Mouse (Mus musculus): ENCODE measurements at regions not wholly inside any gene's neighbourhood (a gene's known extent, or its start where the extent isn't known, plus 50 kb on each side); places are given as distances from the start of the nearest gene placed in this dataset.

DNA sequence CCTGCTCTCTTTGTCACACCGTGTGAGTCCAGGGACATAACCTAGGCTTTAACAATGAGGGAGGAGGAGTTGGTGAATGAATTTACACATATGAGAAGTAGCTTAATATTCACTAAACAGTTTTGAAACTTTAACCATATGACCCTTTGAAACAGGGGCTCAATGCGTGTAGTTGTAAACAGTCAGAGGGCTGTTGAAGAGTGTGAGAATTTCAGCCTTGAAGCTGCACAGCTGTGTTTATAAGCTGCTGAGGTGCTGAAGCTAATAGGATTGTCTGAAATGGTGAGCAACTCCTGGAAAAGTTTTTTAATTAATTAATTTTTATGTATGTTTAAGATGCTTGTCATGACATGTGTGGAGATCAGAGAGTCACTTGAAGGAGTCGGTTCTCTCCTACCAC is 59.8 kb upstream of the Rgma start:
- DNase-seq (ENCODE audit: low read depth, low spot score): no peak

DNA sequence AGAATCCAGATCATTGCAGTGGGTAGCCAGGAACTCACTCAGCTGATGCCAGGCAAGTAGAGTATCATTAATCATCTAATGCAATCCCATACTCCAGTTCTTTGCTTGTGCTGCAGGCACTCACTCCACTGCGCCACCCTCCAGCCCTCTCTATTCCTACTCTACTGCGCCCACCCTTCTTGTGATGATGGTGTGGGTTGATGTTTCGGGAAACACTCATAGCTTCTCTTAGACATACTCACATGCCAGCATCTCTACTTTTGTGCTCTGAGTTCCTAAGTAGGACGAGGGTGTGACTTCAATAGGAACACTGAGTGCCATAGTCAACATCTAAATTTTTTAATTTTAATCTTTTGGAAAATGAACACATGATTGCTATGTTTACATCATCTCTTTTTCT is 57.7 kb upstream of the Rgma start:
- DNase-seq (ENCODE audit: low read depth, low spot score): peak; percentile 56

DNA sequence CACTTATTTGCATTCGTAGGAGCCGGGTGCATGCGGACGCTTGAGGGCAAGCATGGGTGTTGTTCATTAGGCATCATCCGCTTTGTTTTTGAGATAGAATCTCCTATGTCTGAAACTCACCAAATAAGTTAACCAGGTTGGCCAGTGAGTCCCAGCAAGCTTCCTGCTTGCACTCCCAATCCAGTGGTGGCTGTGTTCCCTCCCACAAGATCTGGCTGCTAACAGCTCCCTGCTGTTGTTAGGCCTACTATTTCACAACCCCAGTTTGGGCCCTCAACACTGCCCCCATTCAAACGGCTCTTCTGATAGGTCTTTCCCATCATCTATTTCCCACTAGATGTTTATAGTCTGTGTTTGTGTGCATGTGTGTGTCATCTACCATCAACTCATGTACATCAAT is 56.3 kb upstream of the Rgma start:
- DNase-seq (ENCODE audit: low read depth, low spot score): no peak

DNA sequence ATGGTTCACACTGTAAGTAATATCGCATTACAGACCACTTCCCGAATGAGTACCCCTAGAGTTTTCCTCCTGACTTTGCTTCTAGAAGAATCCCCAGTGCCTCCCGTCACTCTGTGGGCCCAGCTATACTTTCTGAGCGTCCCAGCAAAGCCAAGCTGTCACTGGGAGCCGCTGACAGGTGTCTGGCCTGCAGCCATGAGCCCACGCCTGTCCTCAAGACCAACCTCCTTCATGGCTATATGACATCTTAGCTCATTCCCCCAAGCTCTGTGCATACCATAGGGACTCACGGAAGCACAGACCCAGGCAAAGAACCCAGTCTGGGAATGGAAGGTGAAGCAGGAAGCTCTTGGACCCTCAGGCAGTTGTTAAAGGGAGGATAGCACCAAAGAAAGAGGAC is 55.3 kb upstream of the Rgma start:
- DNase-seq (ENCODE audit: low read depth, low spot score): no peak

DNA sequence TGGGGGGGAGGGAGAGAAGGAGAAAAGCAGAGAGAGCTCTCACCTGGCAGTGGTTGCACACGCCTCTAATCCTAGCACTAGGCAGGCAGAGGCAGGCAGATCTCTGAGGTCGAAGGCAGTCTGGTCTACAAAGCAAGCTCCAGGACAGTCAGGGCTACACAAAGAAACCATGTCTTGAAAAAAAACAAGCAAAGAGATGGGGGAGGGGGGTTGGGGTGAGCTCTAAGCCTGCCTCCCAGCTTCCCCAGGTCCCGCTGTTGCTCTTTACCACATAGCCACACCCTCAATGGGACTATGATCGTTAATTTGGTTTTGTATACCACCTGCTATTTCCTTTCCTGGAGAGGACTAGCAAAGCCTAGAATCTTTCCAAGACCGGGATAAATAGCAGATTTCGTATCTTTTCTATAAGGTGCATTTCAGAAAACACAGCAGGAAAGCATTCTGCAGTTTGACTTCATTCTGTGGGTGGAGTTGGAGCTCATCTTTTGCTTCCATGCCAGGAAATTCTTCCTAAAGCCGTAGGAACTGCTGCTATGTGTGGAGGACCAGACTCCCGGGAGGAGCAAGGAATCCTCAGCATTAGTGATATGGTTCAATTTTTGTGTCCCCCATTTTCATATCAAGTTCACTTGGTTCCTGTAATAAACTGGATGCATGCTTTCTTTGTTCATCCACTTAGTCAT is 52.7 kb upstream of the Rgma start:
- DNase-seq (ENCODE audit: low read depth, low spot score): peak; percentile 76

DNA sequence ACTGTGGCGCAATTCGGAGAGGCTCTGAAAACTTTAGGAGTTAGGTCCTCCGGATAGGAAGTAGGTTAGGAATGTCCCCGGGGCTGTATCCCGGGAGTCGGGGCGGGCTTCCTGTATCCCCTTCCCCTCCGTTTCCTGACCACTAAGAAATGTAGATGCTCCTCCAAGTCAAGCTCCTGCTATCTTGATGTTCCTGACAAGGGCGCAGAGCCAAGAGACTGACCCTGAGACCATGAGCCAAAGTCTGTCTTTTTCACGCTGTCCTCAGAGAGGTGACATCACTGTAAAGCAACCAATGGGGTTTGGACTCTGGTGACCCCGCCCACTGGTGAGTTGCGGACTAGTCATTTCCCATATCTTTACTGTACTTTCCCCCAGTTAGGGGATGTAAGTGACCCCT is 51.8 kb upstream of the Rgma start:
- DNase-seq (ENCODE audit: low read depth, low spot score): no peak

DNA sequence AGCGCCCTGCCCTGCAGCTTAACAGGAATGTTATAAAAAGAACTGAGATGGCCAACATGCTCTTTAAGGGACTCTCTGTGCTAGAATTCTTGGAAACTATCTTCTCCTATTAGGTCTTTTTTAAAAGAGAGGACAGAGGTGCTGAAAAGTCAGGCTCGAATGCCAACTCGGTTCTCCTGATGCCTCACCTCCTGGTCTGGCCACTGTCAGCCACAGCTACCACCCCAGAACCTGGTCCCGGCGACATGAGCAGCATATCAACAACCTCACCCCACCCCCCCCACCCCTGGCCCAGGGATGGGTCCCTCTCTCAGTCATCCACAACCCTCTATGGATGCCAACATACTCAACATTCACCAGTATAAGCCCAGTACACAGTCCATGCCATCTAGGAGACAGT is 49.8 kb upstream of the Rgma start:
- no peak for DNase-seq (ENCODE audit: low read depth, low spot score)

Data from brain, adult 2 months (tissue).